Mouse (Mus musculus) brain, embryonic 14.5 days (tissue): ENCODE measurements at regions not wholly inside any gene's neighbourhood (a gene's known extent, or its start where the extent isn't known, plus 50 kb on each side); places are given as distances from the start of the nearest gene placed in this dataset.

Source experiments
- CTCF ChIP-seq: fragments of 200-500 bp; IDR thresholded peaks from 2 replicates; pipeline ENCODE4 v1.5.1; 2012; ENCODE audit warnings: inconsistent platforms, mild to moderate bottlenecking, moderate library complexity, borderline replicate concordance; ENCODE audit not compliant: insufficient read depth, insufficient read length; ENCODE audit errors: extremely low read depth
- POLR2A ChIP-seq: fragments of 200-500 bp; IDR thresholded peaks from 2 replicates; pipeline ENCODE4 v1.6.1; 2012; ENCODE audit warnings: mild to moderate bottlenecking, inconsistent platforms, borderline replicate concordance; ENCODE audit not compliant: poor library complexity, insufficient read depth, insufficient read length, severe bottlenecking; ENCODE audit errors: extremely low read depth

DNA sequence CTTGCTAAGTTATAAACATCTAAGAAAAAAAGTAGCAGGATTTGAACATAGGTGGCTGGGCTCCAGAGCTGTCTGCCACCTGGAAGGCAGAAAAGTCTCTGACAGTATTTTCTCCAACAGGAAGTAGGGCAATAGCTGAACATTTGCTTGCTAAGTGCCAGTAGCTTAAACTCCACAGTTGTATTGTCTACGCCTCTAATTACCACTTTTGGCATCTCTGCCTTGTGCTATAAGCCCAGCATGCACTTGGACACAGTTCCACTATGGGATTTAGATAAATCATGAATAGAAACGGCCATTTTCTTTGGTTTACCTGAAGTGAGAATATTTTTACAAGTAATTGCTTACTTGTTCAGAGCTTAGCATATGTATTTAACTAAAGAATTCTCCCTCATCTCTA is 213.8 kb upstream of the Grm3 start:
- TF ChIP-seq POLR2A = no peak
- TF ChIP-seq CTCF = no peak
